ENCODE assay signal across 8 mouse cellular contexts in the genomic region with DNA sequence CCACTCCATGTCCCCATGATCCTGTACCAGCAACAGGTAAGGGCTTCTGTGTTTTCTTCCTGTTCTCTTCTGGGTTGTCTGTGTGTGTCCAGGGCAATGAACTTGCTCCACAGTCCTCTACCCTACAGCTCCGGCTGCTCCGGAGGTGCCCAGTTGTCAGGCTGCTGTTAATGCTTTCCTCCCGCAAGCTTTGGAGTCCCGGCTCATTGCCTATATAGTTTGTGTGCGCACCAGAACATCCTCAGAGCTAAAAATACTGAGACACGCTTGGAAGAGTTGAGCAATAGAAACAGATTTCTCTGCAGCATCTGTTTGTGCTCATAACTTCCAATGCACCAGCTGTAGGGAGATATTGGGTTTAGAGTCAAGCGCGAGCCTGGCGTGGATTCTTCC. TPM values are rescaled to one million over a fixed set of nuclear protein-coding genes. Genes with fewer than 3 reads are reported as not detected.
DNase-seq lines count a peak whose midpoint lies in the region; ATAC-seq and TF ChIP-seq lines count a peak whose summit lies in the region.

No protein-coding gene starts in this region.

- H3K4me1 ChIP-seq in kidney, postnatal 0 days (replicated peaks; ENCODE audit: insufficient read depth, low read length): no peaks in the 10 kb centered on the region; the same call in 1 of the 2 replicates
- no peaks in the 10 kb centered on the region; the same call in 1 of the 2 replicates for H3K4me1 ChIP-seq in cortical plate, adult 2 months (ENCODE audit: control insufficient read depth, insufficient read depth, low read length)
- 0 out of 2 replicates have a peak, but pooled peaks cover 4% of the 10 kb centered on the region for H3K4me1 ChIP-seq in heart, embryonic 11.5 days (ENCODE audit: control insufficient read depth, insufficient read depth, low read length)
- peaks cover 18% of the 10 kb centered on the region for H3K4me1 ChIP-seq in liver, embryonic 12.5 days

- no peak; the same call in 1 of the 2 replicates for TF ChIP-seq CTCF in kidney, postnatal 0 days (IDR thresholded peaks at IDR 0.05; ENCODE audit: low read depth)
- no peak for TF ChIP-seq CTCF in cortical plate, adult 2 months (IDR thresholded peaks at IDR 0.05; ENCODE audit: extremely low read depth, insufficient read depth, low read length)

- H3K4me2 ChIP-seq in kidney, postnatal 0 days (ENCODE audit: low read length): peak overlapping the region; percentile 97
- H3K4me2 ChIP-seq in heart, embryonic 11.5 days: peak overlapping the region; percentile 93
- H3K4me2 ChIP-seq in liver, embryonic 12.5 days: peak overlapping the region; percentile 92

- peak overlapping the region; percentile 68 for H3K4me3 ChIP-seq in kidney, postnatal 0 days (replicated peaks; ENCODE audit: low read depth, low read length)
- H3K4me3 ChIP-seq in cortical plate, adult 2 months (ENCODE audit: insufficient read depth, low read length): peak overlapping the region; percentile 53
- peak overlapping the region; percentile 54 for H3K4me3 ChIP-seq in heart, embryonic 11.5 days (ENCODE audit: low read depth, low read length)
- peak overlapping the region; percentile 60 for H3K4me3 ChIP-seq in liver, embryonic 12.5 days

- no peak for TF ChIP-seq POLR2A in cortical plate, adult 2 months (IDR thresholded peaks at IDR 0.05; ENCODE audit: extremely low read depth, insufficient read depth, low read length)

- H3K36me3 ChIP-seq in kidney, postnatal 0 days (ENCODE audit: insufficient read depth, low read length): no peaks in the 10 kb centered on the region
- no peaks in the 10 kb centered on the region for H3K36me3 ChIP-seq in heart, embryonic 11.5 days (ENCODE audit: control insufficient read depth, insufficient read depth, low read length)
- no peaks in the 10 kb centered on the region for H3K36me3 ChIP-seq in liver, embryonic 12.5 days

- peak overlapping the region; percentile 40; the same call in 1 of the 2 replicates for H3K9ac ChIP-seq in kidney, postnatal 0 days (ENCODE audit: low read depth, low read length)
- peak overlapping the region; percentile 67 for H3K9ac ChIP-seq in heart, embryonic 11.5 days (ENCODE audit: low read depth, low read length)
- H3K9ac ChIP-seq in liver, embryonic 12.5 days: no peak overlapping the region; the same call in 1 of the 2 replicates

- DNase-seq in kidney, postnatal 0 days (ENCODE audit: low spot score): no peak
- no peak for DNase-seq in kidney, adult 18-20 months
- DNase-seq in right cerebral cortex, postnatal 10 days (ENCODE audit: low spot score in 2 of 2): peak; percentile 38 to 39
- no peak for DNase-seq in urinary bladder, adult 2 months (ENCODE audit: low spot score)
- no peak for DNase-seq in retina, embryonic 14.5 days (ENCODE audit: low spot score)

- whole genome bisulfite sequencing in kidney, postnatal 0 days: 0% methylated on average over 9 of the region's 9 CpGs
- WGBS in heart, embryonic 11.5 days (ENCODE audit: insufficient replicate concordance): 2% methylated on average over 9 of the region's 9 CpGs
- under 1% methylated on average over 9 of the region's 9 CpGs for WGBS in liver, embryonic 12.5 days (ENCODE audit: insufficient replicate concordance)

- H3K9me3 ChIP-seq in kidney, postnatal 0 days (replicated peaks; ENCODE audit: low read length): no peaks in the 10 kb centered on the region
- H3K9me3 ChIP-seq in heart, embryonic 11.5 days (replicated peaks; ENCODE audit: control insufficient read depth, low read length): no peaks in the 10 kb centered on the region
- H3K9me3 ChIP-seq in liver, embryonic 12.5 days (replicated peaks): no peaks in the 10 kb centered on the region

- ATAC-seq in kidney, postnatal 0 days (replicated peaks; ENCODE audit: low FRiP score, low read depth): peak; percentile 37
- ATAC-seq in heart, embryonic 11.5 days (replicated peaks; ENCODE audit: insufficient number of reproducible peaks, low FRiP score, low TSS enrichment): peak; percentile 75
- peak; percentile 62 for ATAC-seq in liver, embryonic 12.5 days

- no peak overlapping the region for H3K27ac ChIP-seq in kidney, postnatal 0 days
- peak overlapping the region; percentile 38 for H3K27ac ChIP-seq in cortical plate, adult 2 months (ENCODE audit: insufficient read depth, low read length)
- peak overlapping the region; percentile 41; the same call in 1 of the 2 replicates for H3K27ac ChIP-seq in heart, embryonic 11.5 days (ENCODE audit: low read depth, low read length)
- H3K27ac ChIP-seq in liver, embryonic 12.5 days: no peak overlapping the region

- no peaks in the 10 kb centered on the region for H3K27me3 ChIP-seq in kidney, postnatal 0 days (ENCODE audit: insufficient read depth, low read length)
- no peaks in the 10 kb centered on the region for H3K27me3 ChIP-seq in heart, embryonic 11.5 days (ENCODE audit: control insufficient read depth, insufficient read depth, low read length)
- H3K27me3 ChIP-seq in liver, embryonic 12.5 days (replicated peaks): peaks cover 25% of the 10 kb centered on the region

RNA-seq across cellular contexts. Expression of a gene that starts 0.3 kb away (rescaled TPM):
- polyA plus RNA-seq in kidney, postnatal 0 days (2015; fragmentation: Nextera tagmentation; extraction: Ambion mirVana): 0.60 and 0.68 TPM in 2 replicates
- 11.4 and 11.9 TPM in 2 replicates for polyA plus RNA-seq in cortical plate, adult 2 months (2012; rRNA removed)
- 1.0 and 2.0 TPM in 2 replicates for polyA plus RNA-seq in heart, embryonic 11.5 days (2014; fragmentation: Nextera tagmentation; extraction: Ambion mirVana)
- 0.30 and 0.45 TPM in 2 replicates for polyA plus RNA-seq in liver, embryonic 12.5 days (2016; fragmentation: Nextera tagmentation; extraction: Ambion mirVana)
- polyA plus RNA-seq in urinary bladder, adult 2 months (2012; rRNA removed): 2.0 TPM in 2 replicates

Comparison
In these comparisons a context has a peak if more than half of its experiments do, and no peak if none do; other contexts are left out.
1. DNase-seq: peak in right cerebral cortex, postnatal 10 days (2 of 2); none in kidney, postnatal 0 days (single experiment), kidney, adult 18-20 months (single experiment), urinary bladder, adult 2 months (single experiment) and retina, embryonic 14.5 days (single experiment).
2. H3K27ac ChIP-seq: peak in cortical plate, adult 2 months (single experiment) and heart, embryonic 11.5 days (single experiment); none in kidney, postnatal 0 days (single experiment) and liver, embryonic 12.5 days (single experiment).
3. Peak in every context shown above with its lines, with median percentiles within 50 percentile points of each other: ATAC-seq, H3K4me2 ChIP-seq and H3K4me3 ChIP-seq.